Mouse (Mus musculus): ENCODE results near the gene Tmem108. TPM values are rescaled to one million over a fixed set of nuclear protein-coding genes. Genes with fewer than 3 reads are reported as not detected.

Gene Tmem108
- 13.0 and 14.4 TPM in 2 replicates for polyA plus RNA-seq (2015; fragmentation: Nextera tagmentation; extraction: Ambion mirVana)

DNA sequence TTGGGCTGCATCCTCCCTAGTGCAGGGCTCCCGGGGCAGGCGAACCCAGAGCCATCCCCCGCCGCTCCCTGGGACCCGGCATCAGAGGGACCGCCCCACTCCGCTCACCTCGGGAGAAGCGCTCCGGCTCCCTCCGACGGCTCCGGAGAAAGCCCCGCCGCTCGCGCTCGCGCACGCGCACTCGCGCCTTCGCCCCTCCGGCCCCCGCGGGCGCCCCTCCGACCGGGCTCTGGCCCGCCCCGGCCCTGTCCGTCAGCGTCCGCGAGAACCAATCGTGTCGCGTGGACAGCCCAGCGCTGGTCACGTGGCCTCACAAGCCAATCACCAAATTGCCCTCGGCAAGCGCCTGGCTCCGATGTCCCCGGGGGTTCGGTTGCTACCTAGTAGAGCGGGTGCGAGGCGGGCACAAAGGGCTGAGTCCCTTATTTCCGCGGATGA is at the start of gene Tmem108:
Gene Tmem108, minus strand, starts transcription at position 191 of the 438 bp plus-strand sequence.
- Histone ChIP-seq H3K27ac (ENCODE audit: low read length) (no peak within 1 kb of the TSS), H3K36me3 (ENCODE audit: control insufficient read depth, insufficient read depth, low read length) (no peaks in the 10 kb centered on the region), H3K4me2 (ENCODE audit: low read depth, low read length) (peak within 1 kb of the TSS; percentile 96), H3K4me1 (replicated peaks; ENCODE audit: control insufficient read depth, insufficient read depth, low read length) (0 out of 2 replicates have a peak, but pooled peaks cover 3% of the 10 kb centered on the region), H3K4me3 (ENCODE audit: low read length) (peak within 1 kb of the TSS; percentile 69), H3K9ac (ENCODE audit: low read length) (peak within 1 kb of the TSS; percentile 72), H3K9me3 (ENCODE audit: control insufficient read depth, low read length) (no peaks in the 10 kb centered on the region), H3K27me3 (ENCODE audit: control insufficient read depth, insufficient read depth, low read depth, low read length) (peaks cover 22% of the 10 kb centered on the region)
- ATAC-seq (ENCODE audit: low read depth), result peak; percentile 99
- under 1% methylated on average over 46 of the region's 51 CpGs for WGBS

DNA sequence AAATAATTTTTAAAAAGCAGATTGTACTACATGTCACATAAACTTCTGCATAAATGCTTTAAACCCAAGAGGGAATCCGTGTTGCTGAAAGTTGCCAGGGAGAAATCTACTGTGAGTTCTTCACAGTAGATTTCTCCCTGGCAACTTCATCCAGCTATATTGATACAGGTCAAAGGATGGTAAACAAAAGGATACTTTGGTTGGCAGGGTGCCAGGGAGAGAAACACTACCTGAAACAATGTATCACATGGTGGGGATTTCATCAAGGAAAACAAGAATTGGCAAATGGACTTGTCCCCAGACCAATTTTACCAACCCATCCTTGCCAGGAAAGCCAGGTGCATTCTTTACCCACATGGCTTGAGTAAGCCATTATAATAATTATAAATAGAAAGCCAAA is 27.4 kb upstream of the Tmem108 start:
- WGBS, result 54% methylated on average over 1 of the region's 1 CpGs

DNA sequence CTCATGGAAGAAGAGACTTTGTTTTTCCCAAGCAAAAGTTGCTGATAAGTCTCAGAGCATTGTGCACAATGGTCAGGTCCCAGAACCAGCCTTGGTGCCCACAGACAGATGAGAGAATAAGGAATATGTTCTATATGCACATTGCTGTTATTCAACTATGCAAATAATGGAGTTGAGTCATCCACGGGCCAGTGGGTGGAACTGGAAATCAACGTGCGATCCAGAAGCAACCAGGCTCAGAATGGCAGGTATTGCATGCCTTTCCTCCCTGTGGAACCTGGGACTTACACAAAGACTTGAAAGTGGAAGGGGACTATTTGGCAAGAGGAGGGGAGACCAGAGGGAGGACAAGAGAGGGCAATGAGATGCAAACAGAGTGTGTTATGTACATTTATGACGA is 22.5 kb upstream of the Tmem108 start:
- Histone ChIP-seq H3K9ac (ENCODE audit: low read length) (no peak overlapping the region), H3K9me3 (ENCODE audit: control insufficient read depth, low read length) (no peaks in the 10 kb centered on the region), H3K4me2 (ENCODE audit: low read depth, low read length) (no peak overlapping the region), H3K36me3 (ENCODE audit: control insufficient read depth, insufficient read depth, low read length) (no peaks in the 10 kb centered on the region), H3K4me3 (ENCODE audit: low read length) (no peak overlapping the region), H3K4me1 (replicated peaks; ENCODE audit: control insufficient read depth, insufficient read depth, low read length) (no peaks in the 10 kb centered on the region), H3K27ac (ENCODE audit: low read length) (no peak overlapping the region), H3K27me3 (ENCODE audit: control insufficient read depth, insufficient read depth, low read depth, low read length) (no peaks in the 10 kb centered on the region)
- no peak for ATAC-seq (ENCODE audit: low read depth)
- 70% methylated on average over 4 of the region's 4 CpGs for WGBS

More for the DNA sequence above, 27.4 kb upstream of the Tmem108 start:
- Histone ChIP-seq H3K4me1 (replicated peaks; ENCODE audit: control insufficient read depth, insufficient read depth, low read length) (no peaks in the 10 kb centered on the region), H3K4me3 (ENCODE audit: low read length) (no peak overlapping the region), H3K9me3 (ENCODE audit: control insufficient read depth, low read length) (no peaks in the 10 kb centered on the region), H3K9ac (ENCODE audit: low read length) (no peak overlapping the region), H3K27ac (ENCODE audit: low read length) (no peak overlapping the region), H3K4me2 (ENCODE audit: low read depth, low read length) (no peak overlapping the region), H3K36me3 (ENCODE audit: control insufficient read depth, insufficient read depth, low read length) (no peaks in the 10 kb centered on the region), H3K27me3 (ENCODE audit: control insufficient read depth, insufficient read depth, low read depth, low read length) (no peaks in the 10 kb centered on the region)
- no peak for ATAC-seq (ENCODE audit: low read depth)

DNA sequence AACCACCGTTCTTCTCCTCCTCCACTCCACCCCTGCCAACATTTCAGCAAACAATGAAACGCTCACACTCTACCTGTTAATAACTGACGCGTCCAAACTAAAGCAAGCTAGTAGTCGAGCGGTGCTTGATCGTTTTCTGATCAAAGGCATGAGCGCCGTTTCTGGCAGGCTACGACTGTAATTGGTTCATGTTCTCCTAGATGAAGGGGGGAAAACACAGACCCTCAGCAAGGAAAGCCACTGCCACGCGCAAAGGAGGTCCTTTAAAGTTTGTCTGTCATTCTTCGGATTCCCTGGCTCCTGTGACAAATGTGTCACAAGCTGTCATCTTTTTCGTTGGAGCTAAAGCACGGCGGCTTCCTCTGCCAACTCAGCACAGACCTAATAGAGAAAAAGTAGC is 21.6 kb upstream of the Tmem108 start:
- Histone ChIP-seq H3K27ac (ENCODE audit: low read length) (no peak overlapping the region), H3K27me3 (ENCODE audit: control insufficient read depth, insufficient read depth, low read depth, low read length) (no peaks in the 10 kb centered on the region), H3K36me3 (ENCODE audit: control insufficient read depth, insufficient read depth, low read length) (no peaks in the 10 kb centered on the region), H3K4me1 (replicated peaks; ENCODE audit: control insufficient read depth, insufficient read depth, low read length) (no peaks in the 10 kb centered on the region), H3K4me2 (ENCODE audit: low read depth, low read length) (no peak overlapping the region), H3K9me3 (ENCODE audit: control insufficient read depth, low read length) (no peaks in the 10 kb centered on the region), H3K9ac (ENCODE audit: low read length) (no peak overlapping the region), H3K4me3 (ENCODE audit: low read length) (no peak overlapping the region)
- WGBS, result 57% methylated on average over 16 of the region's 16 CpGs
- no peak for ATAC-seq (ENCODE audit: low read depth)

DNA sequence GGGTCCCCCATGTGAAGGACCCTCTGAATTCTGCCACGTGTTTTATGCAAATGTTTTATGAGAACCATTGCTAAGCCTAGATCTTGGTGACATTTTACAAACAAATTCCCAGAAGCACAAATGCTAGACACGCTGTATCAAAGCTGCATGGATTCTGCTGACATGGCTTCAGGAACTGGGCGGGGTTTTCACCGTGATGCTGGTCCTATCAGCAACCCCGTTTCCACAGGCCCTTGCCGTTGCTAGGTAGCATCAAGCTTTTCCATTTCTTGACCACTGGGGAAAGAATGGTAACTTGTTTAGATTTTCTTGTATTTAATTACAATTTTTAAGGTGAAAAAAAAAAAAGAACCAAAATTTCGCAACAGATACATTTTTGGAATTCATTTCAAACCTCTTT is 20.7 kb upstream of the Tmem108 start:
- H3K4me2 ChIP-seq (ENCODE audit: low read depth, low read length), result no peak overlapping the region

DNA sequence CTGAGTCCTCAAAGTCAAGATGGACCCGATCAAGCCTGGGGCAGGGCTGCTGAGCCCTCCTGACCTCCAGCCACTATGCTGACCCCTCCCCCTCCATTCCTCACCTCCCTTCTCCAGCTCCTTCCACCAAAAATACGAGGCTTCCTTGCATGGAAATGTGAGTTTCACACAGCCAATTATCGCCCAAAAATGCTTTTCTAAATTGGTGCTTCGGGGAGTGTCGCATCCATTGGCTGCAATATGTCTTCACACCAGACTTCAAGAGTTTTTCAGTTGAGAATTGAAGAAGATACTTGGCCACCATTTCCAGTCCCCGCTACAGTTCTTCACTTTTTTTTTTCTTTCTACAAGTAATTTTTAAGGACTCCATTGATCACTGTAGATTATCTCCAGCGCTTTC is 19.8 kb upstream of the Tmem108 start:
- WGBS, result 76% methylated on average over 7 of the region's 7 CpGs
- no peak for ATAC-seq (ENCODE audit: low read depth)
- Histone ChIP-seq H3K27ac (ENCODE audit: low read length) (no peak overlapping the region), H3K36me3 (ENCODE audit: control insufficient read depth, insufficient read depth, low read length) (no peaks in the 10 kb centered on the region), H3K27me3 (ENCODE audit: control insufficient read depth, insufficient read depth, low read depth, low read length) (no peaks in the 10 kb centered on the region), H3K9me3 (ENCODE audit: control insufficient read depth, low read length) (no peaks in the 10 kb centered on the region), H3K4me3 (ENCODE audit: low read length) (no peak overlapping the region), H3K4me1 (replicated peaks; ENCODE audit: control insufficient read depth, insufficient read depth, low read length) (no peaks in the 10 kb centered on the region), H3K4me2 (ENCODE audit: low read depth, low read length) (no peak overlapping the region), H3K9ac (ENCODE audit: low read length) (no peak overlapping the region)

More for the DNA sequence above, 20.7 kb upstream of the Tmem108 start:
- no peaks in the 10 kb centered on the region for H3K4me1 ChIP-seq (replicated peaks; ENCODE audit: control insufficient read depth, insufficient read depth, low read length)
- no peaks in the 10 kb centered on the region for H3K36me3 ChIP-seq (ENCODE audit: control insufficient read depth, insufficient read depth, low read length)
- H3K27ac ChIP-seq (ENCODE audit: low read length), result no peak overlapping the region
- no peaks in the 10 kb centered on the region for H3K27me3 ChIP-seq (ENCODE audit: control insufficient read depth, insufficient read depth, low read depth, low read length)
- no peaks in the 10 kb centered on the region for H3K9me3 ChIP-seq (ENCODE audit: control insufficient read depth, low read length)
- no peak overlapping the region for H3K4me3 ChIP-seq (ENCODE audit: low read length)
- H3K9ac ChIP-seq (ENCODE audit: low read length), result no peak overlapping the region
- ATAC-seq (ENCODE audit: low read depth), result no peak
- WGBS, result 68% methylated on average over 7 of the region's 7 CpGs

DNA sequence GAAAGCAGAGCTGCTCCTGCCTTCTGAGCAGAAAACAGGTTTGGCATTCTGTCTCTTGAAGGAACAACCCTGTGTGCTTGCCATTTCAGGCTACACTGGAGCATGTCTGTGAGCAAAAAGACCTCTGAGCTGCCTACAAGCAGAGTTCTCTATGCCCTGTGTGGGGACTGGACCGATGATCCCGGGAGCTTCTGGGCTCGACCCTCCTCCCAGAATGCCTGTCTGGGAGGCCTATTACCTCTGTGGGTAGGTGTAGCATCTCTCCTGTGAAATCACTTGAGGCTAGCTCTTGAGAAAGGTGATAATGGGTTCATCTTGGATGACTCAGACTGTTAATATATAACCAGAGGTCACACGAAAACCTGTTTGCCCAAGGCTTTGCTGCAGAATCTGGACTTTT is 19.0 kb upstream of the Tmem108 start:
- ATAC-seq (ENCODE audit: low read depth), result no peak
- 64% methylated on average over 4 of the region's 4 CpGs for WGBS
- Histone ChIP-seq H3K4me2 (ENCODE audit: low read depth, low read length) (no peak overlapping the region), H3K4me3 (ENCODE audit: low read length) (no peak overlapping the region), H3K36me3 (ENCODE audit: control insufficient read depth, insufficient read depth, low read length) (no peaks in the 10 kb centered on the region), H3K27ac (ENCODE audit: low read length) (no peak overlapping the region), H3K27me3 (ENCODE audit: control insufficient read depth, insufficient read depth, low read depth, low read length) (no peaks in the 10 kb centered on the region), H3K9ac (ENCODE audit: low read length) (no peak overlapping the region), H3K9me3 (ENCODE audit: control insufficient read depth, low read length) (no peaks in the 10 kb centered on the region), H3K4me1 (replicated peaks; ENCODE audit: control insufficient read depth, insufficient read depth, low read length) (no peaks in the 10 kb centered on the region)

DNA sequence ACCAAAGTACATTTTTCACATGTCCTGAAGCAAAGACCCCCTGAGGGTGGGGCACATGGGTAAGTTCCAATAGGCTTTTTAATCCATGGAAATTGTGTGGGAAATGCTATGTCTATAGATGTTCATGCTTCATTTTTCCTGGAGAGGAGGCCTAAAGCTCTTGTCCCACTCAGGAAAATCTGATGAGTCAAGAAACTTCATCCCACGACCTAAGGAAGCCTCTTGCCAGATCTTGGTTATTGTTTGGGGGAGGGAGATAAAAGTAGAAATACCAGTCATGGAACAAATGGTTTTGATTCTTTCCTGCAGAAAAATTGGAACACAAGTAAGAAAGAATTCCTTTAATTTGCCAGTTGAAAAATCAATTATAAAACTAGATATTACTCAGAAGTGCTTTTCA is 16.5 kb upstream of the Tmem108 start:
- no peak for ATAC-seq (ENCODE audit: low read depth)
- no peak overlapping the region for H3K4me2 ChIP-seq (ENCODE audit: low read depth, low read length)
- no peaks in the 10 kb centered on the region for H3K36me3 ChIP-seq (ENCODE audit: control insufficient read depth, insufficient read depth, low read length)
- no peaks in the 10 kb centered on the region for H3K4me1 ChIP-seq (replicated peaks; ENCODE audit: control insufficient read depth, insufficient read depth, low read length)
- H3K4me3 ChIP-seq (ENCODE audit: low read length), result no peak overlapping the region
- H3K9ac ChIP-seq (ENCODE audit: low read length), result no peak overlapping the region
- H3K27ac ChIP-seq (ENCODE audit: low read length), result no peak overlapping the region
- WGBS, result 24% methylated on average over 1 of the region's 1 CpGs
- no peaks in the 10 kb centered on the region for H3K27me3 ChIP-seq (ENCODE audit: control insufficient read depth, insufficient read depth, low read depth, low read length)
- H3K9me3 ChIP-seq (ENCODE audit: control insufficient read depth, low read length), result no peaks in the 10 kb centered on the region

DNA sequence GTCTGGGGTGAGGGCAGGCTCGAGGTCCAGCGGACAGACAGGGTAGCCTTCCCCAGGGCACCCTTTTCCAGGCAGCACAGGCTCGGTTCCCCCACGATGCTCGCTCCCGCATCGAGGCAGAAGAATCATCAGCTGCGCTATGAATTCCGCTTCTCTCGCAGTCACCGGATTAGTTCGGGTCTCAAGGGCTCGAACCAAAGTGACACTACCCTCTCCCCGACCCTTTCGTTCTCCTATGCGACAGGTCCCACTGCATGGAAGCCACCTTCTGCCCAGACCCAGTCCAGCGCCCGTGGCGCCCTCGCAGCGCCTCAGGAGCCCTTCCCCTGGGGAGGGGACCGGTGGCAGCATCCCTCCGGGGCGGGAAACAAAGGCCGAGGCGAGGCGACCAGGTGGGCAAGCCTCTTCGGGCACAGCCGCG is 476 bp downstream of the Tmem108 start:
- peaks cover 22% of the 10 kb centered on the region for H3K27me3 ChIP-seq (ENCODE audit: control insufficient read depth, insufficient read depth, low read depth, low read length)
- ATAC-seq (ENCODE audit: low read depth), result peak; percentile 36; the same call in 1 of the 2 replicates
- H3K27ac ChIP-seq (ENCODE audit: low read length), result no peak overlapping the region
- no peaks in the 10 kb centered on the region for H3K36me3 ChIP-seq (ENCODE audit: control insufficient read depth, insufficient read depth, low read length)
- WGBS, result 2% methylated on average over 30 of the region's 30 CpGs
- H3K9ac ChIP-seq (ENCODE audit: low read length), result peak overlapping the region; percentile 72
- 0 out of 2 replicates have a peak, but pooled peaks cover 3% of the 10 kb centered on the region for H3K4me1 ChIP-seq (replicated peaks; ENCODE audit: control insufficient read depth, insufficient read depth, low read length)
- peak overlapping the region; percentile 69 for H3K4me3 ChIP-seq (ENCODE audit: low read length)
- no peaks in the 10 kb centered on the region for H3K9me3 ChIP-seq (ENCODE audit: control insufficient read depth, low read length)
- peak overlapping the region; percentile 96 for H3K4me2 ChIP-seq (ENCODE audit: low read depth, low read length)

DNA sequence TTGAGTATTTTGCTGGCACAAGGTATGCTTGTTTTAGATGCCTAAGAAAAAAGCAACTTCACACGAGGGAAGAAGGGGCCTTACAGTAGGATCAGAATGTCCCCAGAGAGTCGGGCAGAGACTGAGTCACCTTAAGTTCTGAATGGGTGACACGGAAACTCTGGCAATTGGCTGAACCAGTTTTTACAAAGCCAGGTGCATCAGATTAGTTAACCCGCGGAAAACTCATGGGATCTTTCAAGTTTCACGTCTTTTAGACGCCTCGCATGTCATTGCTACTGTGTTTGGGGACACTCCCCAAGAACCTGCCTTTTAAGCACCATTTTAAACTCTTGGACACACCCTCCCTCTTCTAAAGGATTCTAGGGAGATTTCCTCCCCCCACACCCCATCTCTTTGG is 1.3 kb downstream of the Tmem108 start:
- Histone ChIP-seq H3K9me3 (ENCODE audit: control insufficient read depth, low read length) (no peaks in the 10 kb centered on the region), H3K4me1 (replicated peaks; ENCODE audit: control insufficient read depth, insufficient read depth, low read length) (0 out of 2 replicates have a peak, but pooled peaks cover 3% of the 10 kb centered on the region), H3K27me3 (ENCODE audit: control insufficient read depth, insufficient read depth, low read depth, low read length) (peaks cover 22% of the 10 kb centered on the region), H3K9ac (ENCODE audit: low read length) (no peak overlapping the region), H3K36me3 (ENCODE audit: control insufficient read depth, insufficient read depth, low read length) (no peaks in the 10 kb centered on the region), H3K4me2 (ENCODE audit: low read depth, low read length) (peak overlapping the region; percentile 96; the same call in 1 of the 2 replicates), H3K4me3 (ENCODE audit: low read length) (peak overlapping the region; percentile 69; the same call in 1 of the 2 replicates), H3K27ac (ENCODE audit: low read length) (no peak overlapping the region)
- 22% methylated on average over 8 of the region's 8 CpGs for WGBS
- ATAC-seq (ENCODE audit: low read depth), result no peak

Data from lung, embryonic 16.5 days (tissue).